Mouse (Mus musculus) intestine, postnatal 0 days (tissue): ENCODE results near the gene Atp9a. TPM values are rescaled to one million over a fixed set of nuclear protein-coding genes. Genes with fewer than 3 reads are reported as not detected.

Experiments
- ATAC-seq: fragments of 200-750 bp; cut with Nextera tagmentation; 2 replicates; pipeline ENCODE4 v1.8.0; 2017; ENCODE audit warnings: mild to moderate bottlenecking, moderate TSS enrichment, moderate library complexity
- H3K27ac ChIP-seq: fragments of 300-500 bp; sonication (generic); 2 replicates; pipeline ENCODE4 v1.5.1; 2014; ENCODE audit warnings: mild to moderate bottlenecking, low read depth, low read length, moderate library complexity
- H3K27me3 ChIP-seq: fragments of 300-500 bp; sonication (generic); replicated peaks from 2 replicates; pipeline ENCODE4 v1.6.1; 2014; ENCODE audit warnings: low read length, mixed read lengths; ENCODE audit not compliant: control insufficient read depth, insufficient read depth
- H3K36me3 ChIP-seq: fragments of 300-500 bp; sonication (generic); 2 replicates; pipeline ENCODE4 v1.6.1; 2014; ENCODE audit warnings: mild to moderate bottlenecking, moderate library complexity; ENCODE audit not compliant: control insufficient read depth, insufficient read depth
- H3K4me1 ChIP-seq: fragments of 300-500 bp; sonication (generic); replicated peaks from 2 replicates; pipeline ENCODE4 v1.6.1; 2014; ENCODE audit warnings: antibody characterized with exemption, low read length, mixed read lengths; ENCODE audit not compliant: control insufficient read depth, insufficient read depth
- H3K4me2 ChIP-seq: fragments of 300-500 bp; sonication (generic); replicated peaks from 2 replicates; pipeline ENCODE4 v1.6.1; 2014; ENCODE audit warnings: low read depth, mild to moderate bottlenecking, moderate library complexity
- H3K4me3 ChIP-seq: fragments of 300-500 bp; sonication (generic); 2 replicates; pipeline ENCODE4 v1.5.1; 2014; ENCODE audit warnings: low read depth, low read length
- H3K9ac ChIP-seq: fragments of 300-500 bp; sonication (generic); 2 replicates; pipeline ENCODE4 v1.6.1; 2014; ENCODE audit warnings: mild to moderate bottlenecking, low read depth, low read length
- H3K9me3 ChIP-seq: fragments of 300-500 bp; sonication (generic); 2 replicates; pipeline ENCODE4 v1.6.1; 2016; ENCODE audit warnings: mixed run types; ENCODE audit not compliant: control insufficient read depth
- CTCF ChIP-seq: sonication (generic); IDR thresholded peaks from 2 replicates; pipeline ENCODE4 v1.5.1; 2016; ENCODE audit warnings: low read depth, mild to moderate bottlenecking, control low read depth, antibody characterized with exemption, moderate library complexity
- WGBS: fragments of 180-500 bp; shearing (Covaris S2); extraction: QIAGEN DNeasy Blood & Tissue Kit; methylation state at CpG from one replicate; pipeline ENCODE4 v1.1.7; 2014; 5-methylcytosine and 5-hydroxymethylcytosine counted together
- polyA plus RNA-seq: library from polyadenylated mRNA; unstranded; fragments of >200 nt; fragmentation: Nextera tagmentation; extraction: Ambion mirVana; gene quantifications from 2 replicates; pipeline ENCODE4 v1.2.1, GENCODE M21; 2015

Atp9a gene
- polyA plus RNA-seq, 1 experiment from 2014 or later = 36.7 TPM

GRCm38 (mm10) chr2:168621111-168621802, 121.0 kb downstream of the Atp9a start:
- no peaks in the 10 kb centered on the region for H3K36me3 ChIP-seq
- no peak overlapping the region for H3K27ac ChIP-seq
- 84% methylated on average over 11 of the region's 11 CpGs for WGBS
- TF ChIP-seq CTCF = no peak
- H3K4me2 ChIP-seq = no peak overlapping the region
- H3K9me3 ChIP-seq = no peaks in the 10 kb centered on the region
- no peak for ATAC-seq
- no peak overlapping the region for H3K4me3 ChIP-seq
- H3K27me3 ChIP-seq = no peaks in the 10 kb centered on the region
- no peak overlapping the region for H3K9ac ChIP-seq
- no peaks in the 10 kb centered on the region for H3K4me1 ChIP-seq

GRCm38 (mm10) chr2:168618205-168618717, 123.9 kb downstream of the Atp9a start:
- Histone ChIP-seq H3K9me3 (no peaks in the 10 kb centered on the region), H3K36me3 (no peaks in the 10 kb centered on the region), H3K9ac (no peak overlapping the region), H3K4me2 (no peak overlapping the region), H3K4me1 (0 out of 2 replicates have a peak, but pooled peaks cover 3% of the 10 kb centered on the region), H3K27ac (no peak overlapping the region), H3K27me3 (no peaks in the 10 kb centered on the region), H3K4me3 (no peak overlapping the region)
- TF ChIP-seq CTCF = no peak
- no peak for ATAC-seq
- WGBS = 53% methylated on average over 15 of the region's 15 CpGs

- Histone ChIP-seq H3K4me2 (no peak overlapping the region), H3K9me3 (no peaks in the 10 kb centered on the region), H3K4me3 (no peak overlapping the region), H3K9ac (no peak overlapping the region), H3K27ac (no peak overlapping the region), H3K36me3 (no peaks in the 10 kb centered on the region), H3K4me1 (0 out of 2 replicates have a peak, but pooled peaks cover 6% of the 10 kb centered on the region), H3K27me3 (no peaks in the 10 kb centered on the region)
- no peak for ATAC-seq
- WGBS = 64% methylated on average over 3 of the region's 3 CpGs
- TF ChIP-seq CTCF = no peak
Measured at GRCm38 (mm10) chr2:168615160-168615559, 127.0 kb downstream of the Atp9a start.

- Histone ChIP-seq H3K4me2 (no peak overlapping the region), H3K4me1 (0 out of 2 replicates have a peak, but pooled peaks cover 6% of the 10 kb centered on the region), H3K9me3 (no peaks in the 10 kb centered on the region), H3K9ac (no peak overlapping the region), H3K27ac (no peak overlapping the region), H3K4me3 (no peak overlapping the region), H3K36me3 (no peaks in the 10 kb centered on the region), H3K27me3 (no peaks in the 10 kb centered on the region)
- WGBS = 73% methylated on average over 18 of the region's 18 CpGs
- no peak for ATAC-seq
- TF ChIP-seq CTCF = no peak
Measured at GRCm38 (mm10) chr2:168614170-168614872, 127.9 kb downstream of the Atp9a start.

GRCm38 (mm10) chr2:168613092-168613880, 128.9 kb downstream of the Atp9a start:
- WGBS = 47% methylated on average over 13 of the region's 13 CpGs
- no peak for ATAC-seq
- H3K36me3 ChIP-seq = no peaks in the 10 kb centered on the region
- H3K4me2 ChIP-seq = no peak overlapping the region
- 0 out of 2 replicates have a peak, but pooled peaks cover 6% of the 10 kb centered on the region for H3K4me1 ChIP-seq
- no peaks in the 10 kb centered on the region for H3K9me3 ChIP-seq
- no peak overlapping the region for H3K4me3 ChIP-seq
- no peak overlapping the region for H3K27ac ChIP-seq
- no peaks in the 10 kb centered on the region for H3K27me3 ChIP-seq
- TF ChIP-seq CTCF = no peak
- H3K9ac ChIP-seq = no peak overlapping the region

GRCm38 (mm10) chr2:168610941-168611340, 131.3 kb downstream of the Atp9a start:
- H3K9ac ChIP-seq = no peak overlapping the region
- H3K9me3 ChIP-seq = no peaks in the 10 kb centered on the region
- H3K36me3 ChIP-seq = no peaks in the 10 kb centered on the region
- 75% methylated on average over 3 of the region's 3 CpGs for WGBS
- no peak overlapping the region for H3K4me2 ChIP-seq
- no peak for ATAC-seq
- no peak overlapping the region for H3K27ac ChIP-seq
- no peak for TF ChIP-seq CTCF
- no peaks in the 10 kb centered on the region for H3K27me3 ChIP-seq
- 0 out of 2 replicates have a peak, but pooled peaks cover 6% of the 10 kb centered on the region for H3K4me1 ChIP-seq
- no peak overlapping the region for H3K4me3 ChIP-seq
